Mouse (Mus musculus) midbrain, embryonic 14.5 days (tissue): Measurements from ENCODE around the gene Kcnd1. TPM values are rescaled to one million over a fixed set of nuclear protein-coding genes. Genes with fewer than 3 reads are reported as not detected.

ENCODE experiments used
- ATAC-seq: fragments of 200-750 bp; cut with Nextera tagmentation; 2 replicates; pipeline ENCODE4 v1.8.0; 2017; ENCODE audit warnings: moderate number of reproducible peaks, moderate library complexity; ENCODE audit not compliant: low FRiP score, low TSS enrichment
- DNase-seq: peaks from one replicate; pipeline ENCODE4 v3.0.0-alpha.2; 2015
- H3K27ac ChIP-seq: fragments of 300-500 bp; sonication (generic); replicated peaks from 2 replicates; pipeline ENCODE4 v1.5.1; 2014; ENCODE audit warnings: mild to moderate bottlenecking, low read depth, low read length, moderate library complexity
- H3K27me3 ChIP-seq: fragments of 300-500 bp; sonication (generic); 2 replicates; pipeline ENCODE4 v1.6.1; 2014; ENCODE audit warnings: low read length, control low read depth, mixed read lengths; ENCODE audit not compliant: control insufficient read depth, insufficient read depth
- H3K36me3 ChIP-seq: fragments of 300-500 bp; sonication (generic); 2 replicates; pipeline ENCODE4 v1.6.1; 2014; ENCODE audit warnings: low read length, control low read depth; ENCODE audit not compliant: control insufficient read depth, insufficient read depth
- H3K4me1 ChIP-seq: fragments of 300-500 bp; sonication (generic); 2 replicates; pipeline ENCODE4 v1.6.1; 2014; ENCODE audit warnings: mild to moderate bottlenecking, antibody characterized with exemption, low read length, control low read depth; ENCODE audit not compliant: control insufficient read depth, insufficient read depth
- H3K4me2 ChIP-seq: fragments of 300-500 bp; sonication (generic); 2 replicates; pipeline ENCODE4 v1.6.1; 2014; ENCODE audit warnings: mild to moderate bottlenecking, low read length, moderate library complexity
- H3K4me3 ChIP-seq: fragments of 300-500 bp; sonication (generic); replicated peaks from 2 replicates; pipeline ENCODE4 v1.5.1; 2014; ENCODE audit warnings: low read depth, low read length
- H3K9ac ChIP-seq: fragments of 300-500 bp; sonication (generic); replicated peaks from 2 replicates; pipeline ENCODE4 v1.6.1; 2014; ENCODE audit warnings: mild to moderate bottlenecking, low read length, moderate library complexity
- H3K9me3 ChIP-seq: fragments of 300-500 bp; sonication (generic); 2 replicates; pipeline ENCODE4 v1.6.1; 2016; ENCODE audit warnings: low read length, control low read depth, mixed read lengths; ENCODE audit not compliant: control insufficient read depth
- WGBS: fragments of 180-500 bp; shearing (Covaris S2); extraction: QIAGEN DNeasy Blood & Tissue Kit; methylation state at CpG from one replicate; pipeline ENCODE4 v1.1.7; 2014; 5-methylcytosine and 5-hydroxymethylcytosine counted together
- polyA plus RNA-seq: library from polyadenylated mRNA; unstranded; fragments of >200 nt; fragmentation: Nextera tagmentation; extraction: Ambion mirVana; gene quantifications from 2 replicates; pipeline ENCODE4 v1.2.1, GENCODE M21; 2014

Kcnd1 gene
- polyA plus RNA-seq, 1 experiment from 2014 or later = 1.7 TPM

DNA sequence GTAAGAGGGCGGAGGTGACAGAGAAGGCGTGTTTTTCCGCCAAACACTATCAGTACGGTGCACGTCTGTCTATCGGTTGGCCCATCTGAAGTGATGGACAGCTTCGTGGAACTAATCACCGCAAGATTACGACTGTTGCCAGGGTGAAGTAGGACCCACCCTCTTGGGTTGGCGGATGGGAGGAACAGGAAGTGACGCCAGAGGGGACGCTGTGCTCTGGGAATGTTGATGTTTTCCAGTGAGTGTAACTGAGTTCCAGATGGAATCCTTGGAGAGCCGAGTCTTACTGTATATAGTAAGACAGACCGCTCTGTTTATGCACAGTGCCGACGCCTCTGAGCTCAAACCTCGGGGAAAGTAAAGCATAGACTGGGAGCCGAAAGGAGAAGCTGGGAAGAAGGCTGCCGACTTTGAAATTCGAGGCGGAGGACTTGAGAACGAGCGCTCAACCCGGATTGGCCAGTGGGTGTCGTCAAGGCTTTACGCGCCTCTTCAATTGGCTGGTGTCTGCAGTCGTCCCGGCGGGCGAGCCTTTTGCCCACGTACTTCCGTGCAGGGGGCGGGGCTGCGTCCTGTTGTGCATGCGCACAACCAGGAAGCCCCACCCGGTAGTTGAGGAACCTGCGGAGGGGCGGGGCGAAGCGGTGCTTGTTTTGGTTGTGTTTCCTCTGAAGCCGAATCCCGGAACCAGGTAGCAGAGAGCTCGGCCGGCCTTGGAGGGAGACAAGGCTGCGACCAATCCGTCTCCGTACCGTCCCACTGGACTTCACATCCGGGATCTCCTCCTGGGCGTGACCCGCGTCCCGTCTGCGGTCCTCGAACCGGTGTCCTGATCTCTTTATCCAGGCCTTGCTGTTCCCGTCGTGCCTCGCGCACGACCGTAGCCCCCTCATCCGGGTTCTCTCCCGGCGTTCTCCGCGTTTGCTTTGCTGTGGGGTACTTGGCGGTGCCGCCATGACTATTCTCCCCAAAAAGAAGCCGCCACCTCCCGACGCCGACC is 19.4 kb downstream of the Kcnd1 start, which contains the start of gene Otud5:
Gene Otud5 (plus strand): TSS at position 202 of the 1,000 bp plus-strand sequence.
- ATAC-seq (peak; percentile 97), DNase-seq (peak; percentile 96)
- Histone ChIP-seq H3K4me2 (peak within 1 kb of the TSS; percentile 68), H3K36me3 (no peaks in the 10 kb centered on the region), H3K4me3 (peak within 1 kb of the TSS; percentile 65), H3K9ac (peak within 1 kb of the TSS; percentile 78), H3K27me3 (no peaks in the 10 kb centered on the region), H3K9me3 (no peaks in the 10 kb centered on the region), H3K4me1 (peaks cover 11% of the 10 kb centered on the region), H3K27ac (peak within 1 kb of the TSS; percentile 91)
- WGBS = 20% methylated on average over 72 of the region's 74 CpGs

- 27% methylated on average over 41 of the region's 42 CpGs for WGBS
- DNase-seq (no peak), ATAC-seq (no peak)
- Histone ChIP-seq H3K4me2 (peak overlapping the region; percentile 68), H3K27me3 (no peaks in the 10 kb centered on the region), H3K4me3 (peak overlapping the region; percentile 65), H3K27ac (peak overlapping the region; percentile 91), H3K9me3 (no peaks in the 10 kb centered on the region), H3K36me3 (no peaks in the 10 kb centered on the region), H3K4me1 (peaks cover 11% of the 10 kb centered on the region), H3K9ac (peak overlapping the region; percentile 78)
Observed at GRCm38 (mm10) chrX:7842318-7842717, 20.2 kb downstream of the Kcnd1 start.

DNA sequence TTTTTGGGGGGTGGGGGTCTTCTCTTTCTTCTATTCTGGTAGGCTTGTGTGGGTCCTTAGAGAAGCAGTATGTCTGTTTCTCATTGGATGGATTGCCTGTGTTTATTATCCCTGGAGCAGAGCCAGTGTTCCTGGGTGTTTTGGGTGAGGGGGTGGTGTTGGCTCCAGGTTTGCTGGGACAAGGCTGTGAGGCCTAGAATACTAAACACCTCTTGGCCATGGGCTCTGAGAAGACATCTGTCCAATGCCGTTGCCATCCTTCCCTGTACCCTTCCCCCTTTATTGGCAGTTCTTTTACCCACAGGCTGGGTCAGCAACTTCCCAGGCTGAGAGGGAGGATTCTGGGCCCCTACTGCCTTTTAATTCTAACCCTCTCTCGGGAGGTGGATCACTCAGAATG is 25.8 kb downstream of the Kcnd1 start:
- no peaks in the 10 kb centered on the region for H3K9me3 ChIP-seq
- H3K9ac ChIP-seq = no peak overlapping the region
- DNase-seq = peak; percentile 28
- no peak overlapping the region for H3K4me2 ChIP-seq
- H3K27ac ChIP-seq = no peak overlapping the region
- WGBS = 79% methylated on average over 2 of the region's 2 CpGs
- H3K36me3 ChIP-seq = 0 out of 2 replicates have a peak, but pooled peaks cover 5% of the 10 kb centered on the region
- no peak for ATAC-seq
- H3K4me3 ChIP-seq = no peak overlapping the region
- no peaks in the 10 kb centered on the region for H3K27me3 ChIP-seq
- H3K4me1 ChIP-seq = peaks cover 10% of the 10 kb centered on the region

GRCm38 (mm10) chrX:7854578-7854977 is 32.5 kb downstream of the Kcnd1 start:
- Histone ChIP-seq H3K4me1 (no peaks in the 10 kb centered on the region), H3K4me3 (no peak overlapping the region), H3K27me3 (no peaks in the 10 kb centered on the region), H3K4me2 (no peak overlapping the region), H3K9me3 (no peaks in the 10 kb centered on the region), H3K36me3 (0 out of 2 replicates have a peak, but pooled peaks cover 10% of the 10 kb centered on the region), H3K9ac (no peak overlapping the region), H3K27ac (no peak overlapping the region)
- whole genome bisulfite sequencing = 46% methylated on average over 2 of the region's 2 CpGs
- ATAC-seq (no peak), DNase-seq (peak; percentile 57)

DNA sequence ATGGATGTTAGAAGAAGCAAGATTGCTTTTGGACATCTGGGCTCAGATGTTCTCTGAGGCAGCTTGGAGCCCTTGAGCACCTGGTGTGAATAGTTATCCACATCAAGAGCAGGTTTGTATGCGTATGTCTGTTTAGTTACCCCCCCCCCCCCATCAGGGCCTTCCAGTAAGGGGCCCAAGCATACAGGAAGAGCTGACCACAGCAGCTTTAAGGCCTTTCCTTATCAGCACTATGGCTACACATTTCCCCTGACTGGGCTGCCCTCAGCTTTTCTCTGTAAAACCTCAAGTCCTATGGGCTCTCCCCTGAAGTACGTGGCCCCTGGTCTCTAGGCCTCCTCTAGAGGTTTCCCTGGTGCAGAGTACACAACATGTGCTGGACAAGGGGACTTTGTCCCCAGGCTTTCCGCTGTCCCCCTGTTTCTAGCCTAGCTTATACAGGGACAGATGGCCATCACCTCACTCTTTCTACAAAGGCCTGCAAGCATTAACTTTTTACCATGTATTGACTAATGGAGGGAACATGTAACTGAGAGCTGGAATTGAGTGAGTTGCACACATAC is 37.2 kb downstream of the Kcnd1 start:
- H3K9me3 ChIP-seq = no peaks in the 10 kb centered on the region
- H3K27me3 ChIP-seq = no peaks in the 10 kb centered on the region
- ATAC-seq (no peak), DNase-seq (no peak)
- no peak overlapping the region for H3K4me2 ChIP-seq
- 0 out of 2 replicates have a peak, but pooled peaks cover 2% of the 10 kb centered on the region for H3K36me3 ChIP-seq
- H3K4me3 ChIP-seq = no peak overlapping the region
- no peak overlapping the region for H3K27ac ChIP-seq
- WGBS = 78% methylated on average over 3 of the region's 3 CpGs
- H3K4me1 ChIP-seq = no peaks in the 10 kb centered on the region
- no peak overlapping the region for H3K9ac ChIP-seq

DNA sequence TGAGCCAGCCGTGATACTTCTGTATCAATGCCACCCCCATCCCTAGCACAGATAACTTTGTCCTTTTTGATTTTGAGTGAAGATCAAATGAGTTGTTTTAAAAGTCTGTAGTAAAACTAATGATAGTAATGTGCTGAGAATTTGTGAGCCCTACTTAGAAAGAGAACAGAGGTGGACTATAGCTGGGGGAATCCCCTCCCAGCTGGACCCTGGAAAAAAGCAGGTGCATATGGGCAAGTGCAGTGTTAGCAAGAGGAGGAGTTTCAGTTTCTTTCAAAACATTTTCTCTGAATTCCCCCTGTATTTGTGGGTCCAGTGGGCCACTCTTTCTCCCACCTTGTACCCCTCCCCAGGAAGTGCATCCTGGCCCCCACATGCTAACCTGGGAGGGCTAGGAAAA is 41.1 kb downstream of the Kcnd1 start:
- H3K9me3 ChIP-seq = no peaks in the 10 kb centered on the region
- no peak overlapping the region for H3K9ac ChIP-seq
- 90% methylated on average over 1 of the region's 1 CpGs for WGBS
- no peak overlapping the region for H3K4me3 ChIP-seq
- no peak overlapping the region for H3K27ac ChIP-seq
- no peaks in the 10 kb centered on the region for H3K27me3 ChIP-seq
- H3K4me2 ChIP-seq = no peak overlapping the region
- H3K4me1 ChIP-seq = no peaks in the 10 kb centered on the region
- no peak for ATAC-seq
- DNase-seq = no peak
- H3K36me3 ChIP-seq = peaks cover 8% of the 10 kb centered on the region; the same call in 1 of the 2 replicates

GRCm38 (mm10) chrX:7864551-7864950 is 42.5 kb downstream of the Kcnd1 start:
- H3K36me3 ChIP-seq = peaks cover 9% of the 10 kb centered on the region; the same call in 1 of the 2 replicates
- no peak overlapping the region for H3K27ac ChIP-seq
- no peak overlapping the region for H3K9ac ChIP-seq
- DNase-seq (no peak), ATAC-seq (no peak)
- H3K27me3 ChIP-seq = no peaks in the 10 kb centered on the region
- H3K4me2 ChIP-seq = no peak overlapping the region
- 87% methylated on average over 3 of the region's 3 CpGs for WGBS
- H3K4me1 ChIP-seq = no peaks in the 10 kb centered on the region
- H3K9me3 ChIP-seq = no peaks in the 10 kb centered on the region
- no peak overlapping the region for H3K4me3 ChIP-seq

DNA sequence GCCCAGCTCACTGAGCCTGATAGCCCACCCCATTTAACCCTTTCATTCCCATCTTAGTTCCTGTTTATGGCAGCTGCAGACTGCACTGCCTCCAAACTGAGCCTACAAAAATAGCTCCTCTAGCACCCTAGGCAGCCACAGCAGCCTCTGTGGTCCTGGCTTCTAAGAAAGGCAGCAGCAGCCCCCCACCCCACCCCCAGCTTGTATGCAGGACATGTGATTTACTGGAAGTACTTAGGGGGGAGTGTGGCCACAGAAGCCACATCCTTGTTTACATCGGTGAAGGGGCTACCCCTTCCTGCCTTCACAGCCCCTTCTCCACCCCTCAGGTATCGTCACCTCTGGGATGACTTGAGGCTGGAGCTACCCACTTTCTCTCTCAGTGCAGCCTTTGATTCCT is 43.3 kb downstream of the Kcnd1 start:
- no peaks in the 10 kb centered on the region for H3K27me3 ChIP-seq
- no peak for ATAC-seq
- no peak for DNase-seq
- no peak overlapping the region for H3K9ac ChIP-seq
- peaks cover 9% of the 10 kb centered on the region; the same call in 1 of the 2 replicates for H3K36me3 ChIP-seq
- no peaks in the 10 kb centered on the region for H3K4me1 ChIP-seq
- no peak overlapping the region for H3K27ac ChIP-seq
- no peak overlapping the region for H3K4me2 ChIP-seq
- H3K4me3 ChIP-seq = no peak overlapping the region
- 76% methylated on average over 2 of the region's 2 CpGs for WGBS
- H3K9me3 ChIP-seq = no peaks in the 10 kb centered on the region
